Mouse (Mus musculus) mouse trophoblast stem cell (cell line): ENCODE results near the gene Rcn2.

Source experiments
- in situ Hi-C, 2 experiments: fragments of 300-500 bp; cut with MseI, MboI; formaldehyde crosslinking; loops; 2 replicates in 1 of 2; 3 replicates in 1 of 2; pipeline ENCODE4 v1.15.1; 2025

Rcn2 gene

GRCm38 (mm10) chr9:56092102-56092501 lies 50.5 kb downstream of the Rcn2 start:
- in situ Hi-C loops: no loop called here

DNA sequence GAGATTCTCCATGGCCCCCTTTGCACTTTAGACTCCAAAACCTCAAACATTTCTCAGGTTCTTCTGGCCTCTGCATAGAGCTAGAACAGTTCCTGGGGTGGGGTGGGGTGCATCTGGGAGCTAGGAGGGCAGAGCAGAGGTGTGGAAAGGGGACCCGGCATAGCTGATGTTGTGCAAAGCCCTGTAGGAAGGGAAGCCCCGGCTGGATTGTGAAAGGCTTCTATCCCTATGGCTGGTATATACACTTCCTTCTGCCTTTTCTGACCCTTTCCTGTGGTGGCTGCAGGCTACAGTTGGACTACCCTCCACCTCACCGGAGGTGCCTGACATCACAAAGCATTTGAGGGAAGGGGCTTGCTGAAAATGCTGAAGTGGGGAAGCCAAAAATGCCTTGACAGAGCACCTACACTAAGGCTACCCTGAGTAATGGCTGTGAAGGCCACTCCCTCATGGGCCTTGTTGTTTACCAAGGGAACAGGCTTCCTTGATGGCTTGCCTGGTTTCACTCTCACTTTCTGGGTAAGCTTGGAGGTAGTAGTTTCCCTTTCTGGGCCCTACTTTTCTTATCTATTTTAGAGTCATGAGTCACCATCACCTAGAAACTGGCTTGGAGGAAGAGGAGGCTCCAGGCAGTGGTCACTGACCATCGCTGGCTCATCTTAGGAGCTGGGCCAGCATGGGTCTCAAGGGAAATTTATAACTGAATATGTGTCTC lies 56.1 kb downstream of the Rcn2 start:
- in situ Hi-C loops: no loop called here

DNA sequence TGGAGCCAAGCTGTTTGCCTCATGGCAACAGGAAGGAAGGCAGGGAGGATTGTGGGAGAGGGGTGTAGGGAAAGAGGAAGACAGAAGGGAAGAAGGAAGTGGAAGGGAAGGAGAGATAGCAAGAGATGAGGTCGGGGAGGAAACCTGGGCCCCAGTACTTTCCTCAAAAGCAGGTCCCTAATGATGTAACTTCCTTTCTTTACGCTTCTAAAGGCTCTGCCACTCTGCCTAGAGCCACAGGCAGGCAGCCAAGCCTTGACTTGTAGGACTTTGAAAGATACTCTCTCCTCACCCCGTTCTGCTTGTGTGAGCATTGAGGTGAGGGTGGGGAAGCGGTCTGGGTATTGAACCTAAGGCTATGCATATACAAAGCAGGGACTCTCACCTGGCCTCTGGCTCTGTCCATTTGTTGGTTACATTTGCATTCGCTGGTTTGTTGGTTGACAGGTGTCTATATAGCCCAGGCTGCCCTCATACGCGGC lies 58.4 kb downstream of the Rcn2 start:
- in situ Hi-C loops: no loop called here

DNA sequence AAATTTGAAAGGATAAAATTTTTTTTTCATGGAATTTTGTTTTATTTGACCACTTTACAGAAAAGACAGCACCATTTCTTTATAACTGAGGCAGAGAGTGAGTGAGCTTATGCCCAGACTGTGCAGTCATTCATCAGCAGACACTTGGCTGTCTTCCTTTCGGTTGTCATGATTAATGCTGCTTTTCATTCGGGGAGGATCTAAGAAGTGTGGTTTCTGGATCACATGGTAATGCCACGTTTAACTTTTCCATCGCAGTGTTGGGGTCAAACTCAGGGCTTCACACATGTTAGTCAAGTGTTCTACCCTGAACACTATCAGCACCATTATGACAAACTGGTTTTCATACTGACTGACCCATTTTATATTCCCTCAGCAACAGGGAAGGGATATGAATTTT lies 59.4 kb downstream of the Rcn2 start:
- in situ Hi-C loops: no loop called here

GRCm38 (mm10) chr9:56104921-56105320 lies 63.3 kb downstream of the Rcn2 start:
- in situ Hi-C loops: no loop called here

DNA sequence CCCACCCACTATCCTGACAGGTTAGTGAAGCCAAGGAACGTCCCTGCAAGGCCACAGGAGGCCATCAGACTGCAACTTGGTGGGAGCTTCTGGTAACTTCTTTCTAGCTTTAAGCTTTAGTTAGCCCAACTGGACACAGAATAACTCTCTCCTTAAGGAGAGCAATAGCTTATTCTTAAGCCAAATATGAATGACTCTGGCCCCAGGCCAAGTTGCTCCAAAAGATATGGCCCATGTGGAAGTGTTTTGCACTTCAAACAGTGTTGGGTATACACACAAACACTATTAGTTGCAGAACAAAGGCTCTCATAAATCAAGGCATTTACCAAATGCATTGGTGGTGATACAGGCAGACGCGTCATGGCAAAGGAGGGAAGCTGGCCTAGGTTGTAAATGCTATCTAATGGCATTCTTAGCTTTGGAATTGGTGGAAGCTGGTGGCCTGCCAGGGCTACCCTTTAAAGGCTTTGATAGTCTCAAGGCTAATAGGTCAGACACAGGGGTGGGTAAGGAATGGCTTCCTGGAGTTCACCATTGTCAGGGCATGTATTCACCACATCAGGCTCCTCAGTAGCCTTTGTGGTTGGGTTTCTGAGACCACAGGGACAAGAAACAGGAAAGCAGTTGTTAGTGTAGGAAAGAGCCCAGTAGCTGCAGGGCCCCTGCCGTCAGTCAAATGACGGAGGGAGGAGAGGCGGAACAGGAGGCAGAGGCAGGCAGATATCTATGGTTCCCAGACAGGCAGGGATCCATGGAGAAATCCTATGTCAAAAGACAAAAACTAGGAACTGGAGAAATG lies 64.8 kb downstream of the Rcn2 start:
- in situ Hi-C loops: no loop called here

DNA sequence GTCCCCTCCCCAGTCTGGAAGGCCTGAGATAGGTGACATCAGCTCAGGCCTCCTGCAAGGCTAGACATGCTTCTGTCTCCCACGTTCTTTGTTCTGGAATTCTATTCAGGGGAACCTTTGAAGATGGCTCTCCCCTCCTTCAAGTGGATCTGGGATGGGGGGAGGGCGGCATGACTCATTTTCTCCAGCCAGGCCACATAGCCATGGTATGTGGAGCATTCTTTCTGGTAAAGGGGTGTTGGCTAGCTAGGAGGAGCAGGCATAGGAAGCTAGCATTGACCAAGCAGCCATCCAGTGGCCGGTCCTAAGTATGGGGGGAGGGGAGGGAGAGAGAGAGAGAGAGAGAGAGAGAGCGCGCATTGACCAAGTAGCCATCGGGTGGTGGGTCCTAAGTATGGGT lies 65.9 kb downstream of the Rcn2 start:
- in situ Hi-C loops: no loop called here

GRCm38 (mm10) chr9:56108174-56108573 lies 66.5 kb downstream of the Rcn2 start:
- in situ Hi-C loops: no loop called here
